Mouse (Mus musculus) cortical plate, adult 2 months (tissue): Measurements from ENCODE around the gene Gps2.

ENCODE experiments used
- CTCF ChIP-seq: fragments of 200-500 bp; IDR thresholded peaks from 2 replicates; pipeline ENCODE4 v1.5.1; 2011; ENCODE audit warnings: mild to moderate bottlenecking, control low read depth, low read length; ENCODE audit not compliant: insufficient read depth; ENCODE audit errors: extremely low read depth
- POLR2A ChIP-seq: fragments of 200-500 bp; IDR thresholded peaks from 2 replicates; pipeline ENCODE4 v1.6.1; 2011; ENCODE audit warnings: mild to moderate bottlenecking, low read length, control low read depth; ENCODE audit not compliant: insufficient read depth; ENCODE audit errors: extremely low read depth

DNA sequence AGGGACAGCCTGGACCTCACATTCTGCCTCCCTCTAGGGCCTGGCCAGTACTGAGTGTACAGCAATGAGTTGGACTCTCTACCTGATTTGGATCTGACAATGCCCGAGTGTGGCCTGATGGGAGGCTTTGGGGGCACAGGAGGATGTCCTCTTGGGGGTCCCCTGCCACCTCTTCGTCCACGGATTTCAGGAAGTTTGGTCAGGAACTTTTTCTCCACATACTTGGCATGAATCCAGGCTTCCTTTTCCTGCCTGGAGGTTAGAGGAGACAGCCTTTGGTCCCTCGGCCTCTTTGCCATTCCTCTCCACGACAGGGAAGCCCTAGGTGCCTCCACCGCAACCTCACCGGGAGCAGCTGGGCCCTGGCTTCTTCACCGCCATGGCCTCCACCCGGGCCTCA, 29.4 kb upstream of the Gps2 start:
- TF ChIP-seq POLR2A, result no peak
- no peak for TF ChIP-seq CTCF
